ENCODE assay signal across 11 mouse cellular contexts in the genomic region with DNA sequence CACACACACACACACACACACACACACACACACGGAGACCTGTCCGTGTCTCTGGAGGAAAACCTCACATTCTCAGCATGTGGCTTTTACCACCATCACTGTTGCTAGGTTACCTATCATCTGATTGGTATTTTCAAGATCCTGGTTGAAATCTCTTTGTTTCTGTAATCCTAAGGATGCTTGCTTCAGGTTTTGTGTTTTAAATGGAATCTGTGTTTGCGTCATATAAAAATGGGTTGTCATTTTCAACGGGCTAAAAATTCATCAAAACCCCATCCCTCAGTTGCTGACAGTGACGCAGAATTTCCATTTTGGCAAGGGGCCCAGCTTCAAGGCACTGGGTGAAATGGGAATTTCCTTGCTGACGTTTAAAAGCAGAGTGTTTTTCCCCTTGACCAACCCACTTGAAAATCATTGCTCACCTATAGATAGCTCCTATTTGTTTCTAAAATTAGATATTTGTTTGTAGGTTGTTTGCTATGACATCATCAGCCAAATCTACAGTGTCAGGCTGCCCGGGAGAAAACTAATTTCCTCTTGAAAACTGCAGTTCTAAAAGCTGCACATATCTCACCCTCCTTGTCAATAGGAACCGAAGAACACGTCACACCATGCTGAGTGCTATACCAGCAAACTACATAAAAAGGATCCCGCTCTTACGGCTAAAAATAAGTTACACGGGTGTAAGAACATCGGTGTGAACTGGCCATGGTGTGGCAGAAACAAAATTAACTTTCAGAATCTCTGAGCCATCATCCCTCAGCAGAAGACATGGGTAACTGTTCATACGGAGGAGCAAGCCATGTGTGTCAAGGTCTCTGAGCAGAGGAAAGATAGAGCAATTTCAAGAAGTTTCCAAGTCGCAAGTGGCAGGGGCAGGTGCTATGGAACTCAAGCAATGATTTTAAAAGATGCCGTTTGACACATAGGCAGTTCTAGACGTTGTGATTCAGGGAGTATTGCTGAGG. TPM values are rescaled to one million over a fixed set of nuclear protein-coding genes. Genes with fewer than 3 reads are reported as not detected.
A peak's percentile ranks its signal among the peaks of the same experiment; 100 is the strongest.
DNase-seq lines count a peak whose midpoint lies in the region; ATAC-seq lines count a peak whose summit lies in the region.
"Had no signal": no experiment of that assay in that cellular context is flagged by ENCODE, and none has a peak within 500 bp of the region (broad histone marks: within the 10 kb centered on the region; RNA-seq: fewer than 3 reads in every experiment).

No protein-coding gene starts in this region.

- no peak overlapping the region for H3K4me2 ChIP-seq in hindbrain, embryonic 15.5 days
- H3K4me2 ChIP-seq in hindbrain, embryonic 12.5 days (replicated peaks): no peak overlapping the region
- no peak overlapping the region for H3K4me2 ChIP-seq in forebrain, embryonic 14.5 days (ENCODE audit: low read length)
- no peak overlapping the region for H3K4me2 ChIP-seq in liver, embryonic 12.5 days
- H3K4me2 ChIP-seq: neural tube, embryonic 12.5 days had no signal

- intact Hi-C loops in left cerebral cortex, postnatal 25 days (cut with DNase I): no loop called here

- ATAC-seq in hindbrain, embryonic 15.5 days (ENCODE audit: low FRiP score, low read depth): peak; percentile 79
- no peak for ATAC-seq in hindbrain, embryonic 12.5 days (ENCODE audit: low FRiP score)
- ATAC-seq in forebrain, embryonic 14.5 days: peak; percentile 60; the same call in 1 of the 2 replicates
- ATAC-seq in liver, embryonic 12.5 days: no peak
- ATAC-seq: Patski had no signal

- no peak overlapping the region for H3K9ac ChIP-seq in hindbrain, embryonic 15.5 days
- H3K9ac ChIP-seq in hindbrain, embryonic 12.5 days: no peak overlapping the region
- H3K9ac ChIP-seq in forebrain, embryonic 14.5 days (ENCODE audit: low read length): no peak overlapping the region
- no peak overlapping the region for H3K9ac ChIP-seq in liver, embryonic 12.5 days
- H3K9ac ChIP-seq: neural tube, embryonic 12.5 days had no signal

- H3K27me3 ChIP-seq in hindbrain, embryonic 15.5 days: no peaks in the 10 kb centered on the region
- no peaks in the 10 kb centered on the region for H3K27me3 ChIP-seq in hindbrain, embryonic 12.5 days
- no peaks in the 10 kb centered on the region for H3K27me3 ChIP-seq in forebrain, embryonic 14.5 days (replicated peaks; ENCODE audit: control insufficient read depth, insufficient read depth, low read length)
- no peaks in the 10 kb centered on the region for H3K27me3 ChIP-seq in liver, embryonic 12.5 days (replicated peaks)
- H3K27me3 ChIP-seq: neural tube, embryonic 12.5 days had no signal

- H3K4me3 ChIP-seq in hindbrain, embryonic 15.5 days: no peak overlapping the region
- H3K4me3 ChIP-seq in hindbrain, embryonic 12.5 days: no peak overlapping the region
- H3K4me3 ChIP-seq in forebrain, embryonic 14.5 days (ENCODE audit: low read depth, low read length): no peak overlapping the region
- no peak overlapping the region for H3K4me3 ChIP-seq in liver, embryonic 12.5 days
- H3K4me3 ChIP-seq: neural tube, embryonic 12.5 days had no signal

- no peaks in the 10 kb centered on the region for H3K9me3 ChIP-seq in hindbrain, embryonic 15.5 days
- no peaks in the 10 kb centered on the region for H3K9me3 ChIP-seq in hindbrain, embryonic 12.5 days (replicated peaks)
- H3K9me3 ChIP-seq in forebrain, embryonic 14.5 days (replicated peaks; ENCODE audit: control insufficient read depth, low read length): no peaks in the 10 kb centered on the region
- no peaks in the 10 kb centered on the region for H3K9me3 ChIP-seq in liver, embryonic 12.5 days (replicated peaks)
- H3K9me3 ChIP-seq: neural tube, embryonic 12.5 days had no signal

- peaks cover 13% of the 10 kb centered on the region for H3K4me1 ChIP-seq in hindbrain, embryonic 15.5 days (replicated peaks)
- no peaks in the 10 kb centered on the region; the same call in 1 of the 2 replicates for H3K4me1 ChIP-seq in hindbrain, embryonic 12.5 days
- no peaks in the 10 kb centered on the region for H3K4me1 ChIP-seq in forebrain, embryonic 14.5 days (ENCODE audit: control insufficient read depth, insufficient read depth, low read length)
- H3K4me1 ChIP-seq in liver, embryonic 12.5 days: no peaks in the 10 kb centered on the region
- H3K4me1 ChIP-seq: neural tube, embryonic 12.5 days had no signal

- 60% methylated on average over 17 of the region's 17 CpGs for WGBS in hindbrain, embryonic 15.5 days
- WGBS in hindbrain, embryonic 12.5 days: 80% methylated on average over 17 of the region's 17 CpGs
- WGBS in forebrain, embryonic 14.5 days: 66% methylated on average over 17 of the region's 17 CpGs
- 65% methylated on average over 17 of the region's 17 CpGs for WGBS in liver, embryonic 12.5 days (ENCODE audit: insufficient replicate concordance)

- H3K36me3 ChIP-seq in hindbrain, embryonic 15.5 days: no peaks in the 10 kb centered on the region
- no peaks in the 10 kb centered on the region for H3K36me3 ChIP-seq in hindbrain, embryonic 12.5 days
- H3K36me3 ChIP-seq in forebrain, embryonic 14.5 days (ENCODE audit: control insufficient read depth, insufficient read depth, low read length): no peaks in the 10 kb centered on the region
- H3K36me3 ChIP-seq in liver, embryonic 12.5 days: no peaks in the 10 kb centered on the region
- H3K36me3 ChIP-seq: neural tube, embryonic 12.5 days had no signal

- peak; percentile 53 for DNase-seq in NIH3T3 (ENCODE audit: low read depth)
- peak; percentile 73 for DNase-seq in forebrain, embryonic 14.5 days (ENCODE audit: low spot score)
- DNase-seq in left cerebral cortex, postnatal 25 days (ENCODE audit: low spot score in 2 of 2): peak; percentile 36 to 79
- DNase-seq in cerebellum, adult 18-20 months: no peak
- DNase-seq in urinary bladder, adult 18-20 months (ENCODE audit: low spot score in 2 of 2): no peak
- DNase-seq: embryo, embryonic 11 days had no signal

- peak overlapping the region; percentile 45 for H3K27ac ChIP-seq in hindbrain, embryonic 15.5 days (replicated peaks)
- no peak overlapping the region for H3K27ac ChIP-seq in hindbrain, embryonic 12.5 days
- 0 out of 2 replicates have a peak overlapping the region, but pooled peaks have one; percentile 21 for H3K27ac ChIP-seq in forebrain, embryonic 14.5 days (ENCODE audit: low read depth, low read length)
- no peak overlapping the region for H3K27ac ChIP-seq in liver, embryonic 12.5 days
- H3K27ac ChIP-seq: neural tube, embryonic 12.5 days had no signal

RNA-seq across cellular contexts. Expression of a gene that starts 47.4 kb away (rescaled TPM):
- 1.9 and 2.3 TPM in 2 replicates for polyA plus RNA-seq in hindbrain, embryonic 15.5 days (2015; fragmentation: Nextera tagmentation; extraction: Ambion mirVana)
- 1.4 and 1.6 TPM in 2 replicates for polyA plus RNA-seq in hindbrain, embryonic 12.5 days (2016; fragmentation: Nextera tagmentation; extraction: Ambion mirVana)
- 3.5 and 5.1 TPM in 2 replicates for polyA plus RNA-seq in forebrain, embryonic 14.5 days (2014; fragmentation: Nextera tagmentation; extraction: Ambion mirVana)
- 100 to 1,000 TPM; 326 to 336 TPM for total RNA-seq in left cerebral cortex, postnatal 25 days (2021)
- 0.20 and 0.37 TPM in 2 replicates for polyA plus RNA-seq in liver, embryonic 12.5 days (2016; fragmentation: Nextera tagmentation; extraction: Ambion mirVana)
- polyA plus RNA-seq: Patski had no signal

Comparison
In these comparisons a context has a peak if more than half of its experiments do, and no peak if none do; other contexts are left out.
1. ATAC-seq: peak in hindbrain, embryonic 15.5 days (single experiment) and forebrain, embryonic 14.5 days (single experiment); none in hindbrain, embryonic 12.5 days (single experiment) and liver, embryonic 12.5 days (single experiment).
2. H3K27ac ChIP-seq: peak in hindbrain, embryonic 15.5 days (single experiment) and forebrain, embryonic 14.5 days (single experiment); none in hindbrain, embryonic 12.5 days (single experiment) and liver, embryonic 12.5 days (single experiment).
3. DNase-seq: peak in NIH3T3 (single experiment), forebrain, embryonic 14.5 days (single experiment) and left cerebral cortex, postnatal 25 days (2 of 2); none in cerebellum, adult 18-20 months (0 of 2) and urinary bladder, adult 18-20 months (0 of 2).